Mouse (Mus musculus) liver, embryonic 15.5 days (tissue): ENCODE results near the gene 4930578G10Rik. TPM values are rescaled to one million over a fixed set of nuclear protein-coding genes. Genes with fewer than 3 reads are reported as not detected.

Source experiments
- ATAC-seq: fragments of 200-750 bp; cut with Nextera tagmentation; 2 replicates; pipeline ENCODE4 v1.8.0; 2017; ENCODE audit warnings: moderate number of reproducible peaks, mild to moderate bottlenecking, moderate library complexity; ENCODE audit not compliant: insufficient read depth
- H3K27ac ChIP-seq: fragments of 300-500 bp; sonication (generic); replicated peaks from 2 replicates; pipeline ENCODE4 v1.5.1; 2015; ENCODE audit warnings: mild to moderate bottlenecking, inconsistent platforms
- H3K27me3 ChIP-seq: fragments of 300-500 bp; sonication (generic); 2 replicates; pipeline ENCODE4 v1.6.1; 2015; ENCODE audit warnings: mild to moderate bottlenecking, inconsistent platforms
- H3K36me3 ChIP-seq: fragments of 300-500 bp; sonication (generic); replicated peaks from 2 replicates; pipeline ENCODE4 v1.6.1; 2015; ENCODE audit warnings: moderate library complexity, mild to moderate bottlenecking, inconsistent platforms
- H3K4me1 ChIP-seq: fragments of 300-500 bp; sonication (generic); replicated peaks from 2 replicates; pipeline ENCODE4 v1.6.1; 2015; ENCODE audit warnings: inconsistent platforms
- H3K4me2 ChIP-seq: fragments of 300-500 bp; sonication (generic); 2 replicates; pipeline ENCODE4 v1.6.1; 2015; ENCODE audit warnings: moderate library complexity, mild to moderate bottlenecking, inconsistent platforms
- H3K4me3 ChIP-seq: fragments of 300-500 bp; sonication (generic); replicated peaks from 2 replicates; pipeline ENCODE4 v1.5.1; 2015; ENCODE audit warnings: mild to moderate bottlenecking, inconsistent platforms
- H3K9ac ChIP-seq: fragments of 300-500 bp; sonication (generic); 2 replicates; pipeline ENCODE4 v1.6.1; 2015; ENCODE audit warnings: moderate library complexity, mild to moderate bottlenecking, inconsistent platforms
- H3K9me3 ChIP-seq: fragments of 300-500 bp; sonication (generic); replicated peaks from 2 replicates; pipeline ENCODE4 v1.6.1; 2016; ENCODE audit warnings: inconsistent platforms
- WGBS: fragments of 180-500 bp; shearing (Covaris S2); methylation state at CpG from one replicate; pipeline ENCODE4 v1.1.7; 2015; ENCODE audit warnings: mixed read lengths; ENCODE audit not compliant: insufficient replicate concordance; 5-methylcytosine and 5-hydroxymethylcytosine counted together
- polyA plus RNA-seq: library from polyadenylated mRNA; unstranded; fragments of >200 nt; fragmentation: Nextera tagmentation; extraction: Ambion mirVana; gene quantifications from 2 replicates; pipeline ENCODE4 v1.2.1, GENCODE M21; 2015

4930578G10Rik gene
- polyA plus RNA-seq, 1 experiment from 2014 or later: not detected

GRCm38 (mm10) chr4:42872746-42873435 is 137.5 kb downstream of the 4930578G10Rik start:
- H3K27ac ChIP-seq: no peak overlapping the region
- H3K4me2 ChIP-seq: no peak overlapping the region
- 72% methylated on average over 16 of the region's 16 CpGs for WGBS
- no peaks in the 10 kb centered on the region for H3K9me3 ChIP-seq
- no peaks in the 10 kb centered on the region for H3K36me3 ChIP-seq
- H3K9ac ChIP-seq: no peak overlapping the region
- H3K4me1 ChIP-seq: peaks cover 52% of the 10 kb centered on the region
- H3K27me3 ChIP-seq: no peaks in the 10 kb centered on the region; the same call in 1 of the 2 replicates
- ATAC-seq: no peak
- no peak overlapping the region for H3K4me3 ChIP-seq

- 75% methylated on average over 7 of the region's 7 CpGs for WGBS
- H3K27ac ChIP-seq: no peak within 1 kb of the TSS
Observed at GRCm38 (mm10) chr4:42874134-42874533, 138.8 kb downstream of the 4930578G10Rik start, which contains the start of gene Fam205c. Fam205c (minus strand) TSS chr4:42874234.

GRCm38 (mm10) chr4:42876586-42877291 is 141.4 kb downstream of the 4930578G10Rik start:
- no peak overlapping the region for H3K9ac ChIP-seq
- H3K9me3 ChIP-seq: no peaks in the 10 kb centered on the region
- H3K4me1 ChIP-seq: peaks cover 44% of the 10 kb centered on the region
- ATAC-seq: peak; percentile 32; the same call in 1 of the 2 replicates
- H3K27ac ChIP-seq: 0 out of 2 replicates have a peak overlapping the region, but pooled peaks have one; percentile 61
- no peaks in the 10 kb centered on the region; the same call in 1 of the 2 replicates for H3K27me3 ChIP-seq
- H3K4me2 ChIP-seq: no peak overlapping the region
- no peak overlapping the region for H3K4me3 ChIP-seq
- 32% methylated on average over 5 of the region's 5 CpGs for WGBS
- no peaks in the 10 kb centered on the region for H3K36me3 ChIP-seq

More at GRCm38 (mm10) chr4:42874134-42874533, 138.8 kb downstream of the 4930578G10Rik start, which contains the start of gene Fam205c:
- H3K4me3 ChIP-seq: no peak within 1 kb of the TSS
- H3K4me2 ChIP-seq: no peak within 1 kb of the TSS
- ATAC-seq: no peak
- H3K9me3 ChIP-seq: no peaks in the 10 kb centered on the region
- no peaks in the 10 kb centered on the region for H3K36me3 ChIP-seq
- no peaks in the 10 kb centered on the region; the same call in 1 of the 2 replicates for H3K27me3 ChIP-seq
- H3K9ac ChIP-seq: no peak within 1 kb of the TSS
- H3K4me1 ChIP-seq: peaks cover 48% of the 10 kb centered on the region

GRCm38 (mm10) chr4:42877657-42878056 is 142.3 kb downstream of the 4930578G10Rik start:
- WGBS: 54% methylated on average over 2 of the region's 2 CpGs
- Histone ChIP-seq H3K4me2 (peak overlapping the region; percentile 5; the same call in 1 of the 2 replicates), H3K9ac (no peak overlapping the region), H3K36me3 (no peaks in the 10 kb centered on the region), H3K27me3 (no peaks in the 10 kb centered on the region; the same call in 1 of the 2 replicates), H3K9me3 (no peaks in the 10 kb centered on the region), H3K27ac (peak overlapping the region; percentile 61; the same call in 1 of the 2 replicates), H3K4me3 (no peak overlapping the region), H3K4me1 (peaks cover 51% of the 10 kb centered on the region)
- peak; percentile 32 for ATAC-seq

- Histone ChIP-seq H3K27ac (peak overlapping the region; percentile 91), H3K4me1 (peaks cover 57% of the 10 kb centered on the region), H3K4me2 (peak overlapping the region; percentile 61), H3K27me3 (no peaks in the 10 kb centered on the region; the same call in 1 of the 2 replicates), H3K9me3 (no peaks in the 10 kb centered on the region), H3K36me3 (no peaks in the 10 kb centered on the region), H3K4me3 (peak overlapping the region; percentile 61), H3K9ac (peak overlapping the region; percentile 53)
- ATAC-seq: peak; percentile 97
- 24% methylated on average over 16 of the region's 16 CpGs for WGBS
Observed at GRCm38 (mm10) chr4:42879829-42880676, 144.7 kb downstream of the 4930578G10Rik start.

DNA sequence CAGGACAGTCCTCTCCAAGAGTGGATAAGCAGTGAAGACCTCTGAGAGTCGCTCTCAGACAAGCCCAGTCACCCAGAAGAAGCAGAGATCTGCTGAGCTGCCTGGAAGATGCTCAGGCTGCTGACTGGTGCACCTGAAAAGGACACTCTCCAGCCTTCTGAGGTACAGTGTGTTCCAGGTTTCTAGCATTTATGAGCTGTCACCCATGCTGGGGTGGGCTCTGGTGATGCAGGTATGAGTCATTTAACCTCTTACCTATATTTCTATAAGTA is 145.3 kb downstream of the 4930578G10Rik start:
- H3K4me3 ChIP-seq: peak overlapping the region; percentile 61
- no peaks in the 10 kb centered on the region; the same call in 1 of the 2 replicates for H3K27me3 ChIP-seq
- H3K9me3 ChIP-seq: no peaks in the 10 kb centered on the region
- peak overlapping the region; percentile 53 for H3K9ac ChIP-seq
- peak overlapping the region; percentile 91 for H3K27ac ChIP-seq
- H3K4me2 ChIP-seq: peak overlapping the region; percentile 61
- WGBS: 12% methylated on average over 1 of the region's 1 CpGs
- peak; percentile 81 for ATAC-seq
- H3K36me3 ChIP-seq: no peaks in the 10 kb centered on the region
- H3K4me1 ChIP-seq: peaks cover 57% of the 10 kb centered on the region

GRCm38 (mm10) chr4:42886926-42887325 is 151.6 kb downstream of the 4930578G10Rik start:
- Histone ChIP-seq H3K4me1 (peaks cover 17% of the 10 kb centered on the region), H3K4me2 (no peak overlapping the region), H3K36me3 (no peaks in the 10 kb centered on the region), H3K9me3 (no peaks in the 10 kb centered on the region), H3K27me3 (peaks cover 12% of the 10 kb centered on the region), H3K4me3 (no peak overlapping the region), H3K27ac (no peak overlapping the region), H3K9ac (no peak overlapping the region)
- 70% methylated on average over 6 of the region's 6 CpGs for WGBS
- no peak for ATAC-seq

GRCm38 (mm10) chr4:42888806-42889205 is 153.5 kb downstream of the 4930578G10Rik start:
- Histone ChIP-seq H3K4me1 (0 out of 2 replicates have a peak, but pooled peaks cover 5% of the 10 kb centered on the region), H3K4me3 (no peak overlapping the region), H3K9me3 (no peaks in the 10 kb centered on the region), H3K27me3 (peaks cover 12% of the 10 kb centered on the region), H3K9ac (no peak overlapping the region), H3K27ac (no peak overlapping the region), H3K4me2 (no peak overlapping the region), H3K36me3 (no peaks in the 10 kb centered on the region)
- 83% methylated on average over 6 of the region's 6 CpGs for WGBS
- ATAC-seq: no peak

DNA sequence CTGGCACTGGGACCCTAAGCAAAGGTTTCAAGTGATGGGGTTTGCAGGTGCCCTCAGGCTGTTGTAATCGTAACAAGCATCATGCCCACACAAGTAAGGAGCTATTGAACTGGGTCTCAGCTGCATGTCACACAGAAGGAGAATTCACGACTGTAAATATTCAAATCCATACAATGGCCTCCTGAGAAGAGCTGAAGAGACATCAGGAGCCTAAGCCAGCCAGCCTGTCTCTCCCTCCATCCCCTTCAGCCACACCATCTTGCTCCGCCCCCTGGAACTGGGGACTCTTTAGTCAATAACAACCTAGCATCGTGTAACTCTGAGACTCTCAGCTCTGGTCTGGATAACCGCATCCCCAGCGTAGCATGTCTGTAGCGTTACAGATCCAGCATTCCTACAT is 155.8 kb downstream of the 4930578G10Rik start:
- Histone ChIP-seq H3K36me3 (no peaks in the 10 kb centered on the region), H3K4me2 (no peak overlapping the region), H3K27me3 (peaks cover 9% of the 10 kb centered on the region), H3K9ac (no peak overlapping the region), H3K4me3 (no peak overlapping the region), H3K27ac (no peak overlapping the region), H3K9me3 (no peaks in the 10 kb centered on the region), H3K4me1 (0 out of 2 replicates have a peak, but pooled peaks cover 4% of the 10 kb centered on the region)
- 62% methylated on average over 7 of the region's 7 CpGs for WGBS
- ATAC-seq: no peak

DNA sequence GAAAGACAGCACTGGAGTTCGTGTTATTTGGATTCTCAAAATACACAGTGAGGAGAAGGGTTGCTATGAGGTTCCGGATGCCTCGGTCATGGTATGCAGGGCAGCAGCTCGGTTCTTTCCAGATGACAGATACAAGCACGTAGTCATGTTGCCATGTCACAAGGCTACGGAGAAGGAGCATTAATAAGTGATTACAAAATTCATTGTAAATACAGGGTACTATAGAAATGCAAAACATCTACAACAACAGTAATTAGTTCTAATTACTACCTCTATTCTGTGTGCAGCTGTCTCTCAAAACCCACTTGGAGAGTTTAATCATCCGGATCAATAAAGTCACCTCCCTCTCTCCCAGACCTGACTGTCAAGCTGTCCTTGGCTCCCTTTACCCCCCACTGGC is 159.8 kb downstream of the 4930578G10Rik start:
- no peak for ATAC-seq
- Histone ChIP-seq H3K9ac (no peak overlapping the region), H3K4me1 (0 out of 2 replicates have a peak, but pooled peaks cover under 1% of the 10 kb centered on the region), H3K4me3 (no peak overlapping the region), H3K9me3 (no peaks in the 10 kb centered on the region), H3K27ac (no peak overlapping the region), H3K4me2 (no peak overlapping the region), H3K27me3 (peaks cover 21% of the 10 kb centered on the region), H3K36me3 (no peaks in the 10 kb centered on the region)
- WGBS: 73% methylated on average over 7 of the region's 7 CpGs
